Mouse (Mus musculus): Measurements from ENCODE around the gene Gm28305. TPM values are rescaled to one million over a fixed set of nuclear protein-coding genes. Genes with fewer than 3 reads are reported as not detected.

Gene Gm28305
- total and polyA plus RNA-seq, 3 experiments: not detected

- no peaks in the 10 kb centered on the region for H3K4me1 ChIP-seq (ENCODE audit: control insufficient read depth in 1 of 2, insufficient read depth in 2 of 2)
- dilution Hi-C loops (cut with MboI; ENCODE audit: extremely low pct_ligation_motif_present, extremely low pct_unique_long_range_greater_than_20kb, low sequenced_read_pairs): no loop called here
Measured at GRCm38 (mm10) chr9:104029861-104030260, 10.6 kb upstream of the Gm28305 start.

GRCm38 (mm10) chr9:104034231-104034630 lies 6.2 kb upstream of the Gm28305 start:
- Histone ChIP-seq H3K36me3 (replicated peaks in 1 of 2; ENCODE audit: control insufficient read depth in 1 of 2, insufficient read depth in 1 of 2, low read length in 1 of 2) (peaks cover 0 to 2% of the 10 kb centered on the region in 2 experiments), H3K27ac (ENCODE audit: insufficient read depth, low read depth) (no peak overlapping the region), H3K4me1 (ENCODE audit: control insufficient read depth in 1 of 2, insufficient read depth in 2 of 2) (0 out of 4 replicates have a peak, but pooled peaks cover 0 to 3% of the 10 kb centered on the region in 2 experiments), H3K9ac (ENCODE audit: insufficient read depth, low read depth) (no peak overlapping the region), H3K9me3 (replicated peaks; ENCODE audit: low read length) (no peaks in the 10 kb centered on the region), H3K27me3 (replicated peaks) (no peaks in the 10 kb centered on the region), H3K4me3 (replicated peaks in 1 of 3; ENCODE audit: low read depth in 2 of 3, low read length in 2 of 3, poor library complexity in 1 of 3) (no peak overlapping the region), H3K4me2 (ENCODE audit: insufficient read depth, low read depth, poor library complexity, severe bottlenecking) (no peak overlapping the region), H3K79me2 (replicated peaks; ENCODE audit: control insufficient read depth, extremely low read depth, insufficient read depth, poor library complexity, severe bottlenecking) (no peaks in the 10 kb centered on the region)
- in situ Hi-C loops (cut with MboI; ENCODE audit: low pct_ligation_motif_present, low pct_unique_long_range_greater_than_20kb, low sequenced_read_pairs): no loop called here
- TF ChIP-seq GABPA (IDR thresholded peaks at IDR 0.05; ENCODE audit: insufficient replicate concordance, low read depth, low read length) (no peak), JUN (IDR thresholded peaks at IDR 0.05; ENCODE audit: insufficient read depth, low read depth, low read length) (no peak), MXI1 (IDR thresholded peaks at IDR 0.05; ENCODE audit: low read depth, low read length) (no peak), BHLHE40 (IDR thresholded peaks at IDR 0.05; ENCODE audit: low read depth, low read length) (no peak), USF1 (IDR thresholded peaks at IDR 0.05; ENCODE audit: low read depth, low read length) (no peak), KAT2A (IDR thresholded peaks at IDR 0.05; ENCODE audit: insufficient replicate concordance, low read length) (no peak), POLR2A (IDR thresholded peaks at IDR 0.05; ENCODE audit: low read depth, low read length) (no peak), MEF2A (IDR thresholded peaks at IDR 0.05; ENCODE audit: borderline replicate concordance, low read depth, low read length) (no peak), POLR2AphosphoS2 (IDR thresholded peaks at IDR 0.05; ENCODE audit: low read depth, low read length) (no peak), USF2 (conservative IDR thresholded peaks at IDR 0.05; ENCODE audit: low read depth, low read length) (no peak), ETS1 (conservative IDR thresholded peaks at IDR 0.05; ENCODE audit: low read depth, low read length) (no peak), TCF12 (IDR thresholded peaks at IDR 0.05; ENCODE audit: low read depth, low read length) (no peak), EP300 (IDR thresholded peaks at IDR 0.05; ENCODE audit: low read length) (no peak)
- dilution Hi-C loops (cut with MboI; ENCODE audit: extremely low pct_ligation_motif_present, extremely low pct_unique_long_range_greater_than_20kb, low sequenced_read_pairs): no loop called here
- DNase-seq (ENCODE audit: extremely low read depth): no peak

More at GRCm38 (mm10) chr9:104029861-104030260, 10.6 kb upstream of the Gm28305 start:
- Histone ChIP-seq H3K4me2 (ENCODE audit: insufficient read depth, low read depth, poor library complexity, severe bottlenecking) (no peak overlapping the region), H3K9me3 (replicated peaks; ENCODE audit: low read length) (peaks cover 2% of the 10 kb centered on the region), H3K27me3 (replicated peaks) (no peaks in the 10 kb centered on the region), H3K4me3 (replicated peaks in 1 of 3; ENCODE audit: low read depth in 2 of 3, low read length in 2 of 3, poor library complexity in 1 of 3) (no peak overlapping the region), H3K36me3 (replicated peaks in 1 of 2; ENCODE audit: control insufficient read depth in 1 of 2, insufficient read depth in 1 of 2, low read length in 1 of 2) (peaks cover 0 to 5% of the 10 kb centered on the region in 2 experiments), H3K79me2 (replicated peaks; ENCODE audit: control insufficient read depth, extremely low read depth, insufficient read depth, poor library complexity, severe bottlenecking) (no peaks in the 10 kb centered on the region), H3K9ac (ENCODE audit: insufficient read depth, low read depth) (no peak overlapping the region), H3K27ac (ENCODE audit: insufficient read depth, low read depth) (no peak overlapping the region)
- TF ChIP-seq JUN (IDR thresholded peaks at IDR 0.05; ENCODE audit: insufficient read depth, low read depth, low read length) (no peak), ELF1 (IDR thresholded peaks at IDR 0.05; ENCODE audit: low read depth, low read length) (no peak), USF1 (IDR thresholded peaks at IDR 0.05; ENCODE audit: low read depth, low read length) (no peak), TCF12 (IDR thresholded peaks at IDR 0.05; ENCODE audit: low read depth, low read length) (no peak), POLR2A (IDR thresholded peaks at IDR 0.05; ENCODE audit: low read depth, low read length) (no peak), HCFC1 (IDR thresholded peaks at IDR 0.05; ENCODE audit: low read depth, low read length) (no peak), SIN3A (IDR thresholded peaks at IDR 0.05; ENCODE audit: low read length) (no peak), USF2 (conservative IDR thresholded peaks at IDR 0.05; ENCODE audit: low read depth, low read length) (no peak), MYC (IDR thresholded peaks at IDR 0.05; ENCODE audit: low read depth, low read length) (no peak), GABPA (IDR thresholded peaks at IDR 0.05; ENCODE audit: insufficient replicate concordance, low read depth, low read length) (no peak), MEF2A (IDR thresholded peaks at IDR 0.05; ENCODE audit: borderline replicate concordance, low read depth, low read length) (no peak), ZNF384 (IDR thresholded peaks at IDR 0.05; ENCODE audit: low read depth, low read length) (no peak)
- in situ Hi-C loops (cut with MboI; ENCODE audit: low pct_ligation_motif_present, low pct_unique_long_range_greater_than_20kb, low sequenced_read_pairs): no loop called here
- no peak for DNase-seq (ENCODE audit: extremely low read depth)
